Comparison of ENCODE assay signal across 8 mouse cellular contexts in the genomic region with DNA sequence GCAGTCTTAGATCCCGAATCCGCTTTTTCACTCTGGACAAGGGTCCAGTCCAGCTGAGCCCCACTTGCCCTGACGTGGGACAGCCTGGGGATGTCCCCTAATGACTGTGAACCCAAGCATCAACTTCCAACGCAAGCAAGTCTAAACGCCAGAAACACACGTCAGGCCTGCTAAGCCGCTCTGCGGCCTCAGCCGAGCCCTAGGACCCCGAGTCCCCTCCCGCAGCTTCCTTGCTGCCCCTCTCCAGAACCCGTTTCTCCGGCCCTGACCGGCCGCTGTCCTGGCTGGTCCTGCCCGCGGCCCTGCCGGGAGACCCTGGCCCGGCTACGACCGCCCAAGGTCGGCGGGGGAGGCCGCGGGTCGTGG. TPM values are rescaled to one million over a fixed set of nuclear protein-coding genes. Genes with fewer than 3 reads are reported as not detected.
DNase-seq lines count a peak whose midpoint lies in the region; ATAC-seq and TF ChIP-seq lines count a peak whose summit lies in the region.

No protein-coding gene starts in this region.

- TF ChIP-seq CTCF in cerebellum, adult 2 months (IDR thresholded peaks at IDR 0.05; ENCODE audit: borderline replicate concordance, insufficient read depth, low read depth, low read length), result no peak
- no peak for TF ChIP-seq CTCF in stomach, postnatal 0 days (IDR thresholded peaks at IDR 0.05; ENCODE audit: low read depth)

- peak overlapping the region; percentile 92 for H3K27ac ChIP-seq in cerebellum, adult 2 months (ENCODE audit: insufficient read depth, low read length)
- H3K27ac ChIP-seq in embryonic facial prominence, embryonic 11.5 days (replicated peaks; ENCODE audit: low read depth, low read length), result 0 out of 2 replicates have a peak overlapping the region, but pooled peaks have one; percentile 59
- H3K27ac ChIP-seq in stomach, postnatal 0 days (replicated peaks), result peak overlapping the region; percentile 95

- H3K4me2 ChIP-seq in embryonic facial prominence, embryonic 11.5 days (ENCODE audit: low read depth, low read length), result peak overlapping the region; percentile 95
- H3K4me2 ChIP-seq in stomach, postnatal 0 days (replicated peaks; ENCODE audit: low read depth), result peak overlapping the region; percentile 87

- ATAC-seq in embryonic facial prominence, embryonic 11.5 days (replicated peaks; ENCODE audit: insufficient number of reproducible peaks, low FRiP score, low TSS enrichment, low read depth), result peak; percentile 70
- peak; percentile 33; the same call in 1 of the 2 replicates for ATAC-seq in megakaryocyte, adult 5-6 weeks (ENCODE audit: poor library complexity, severe bottlenecking)
- ATAC-seq in stomach, postnatal 0 days (ENCODE audit: low FRiP score, low TSS enrichment), result peak; percentile 65

- H3K9ac ChIP-seq in embryonic facial prominence, embryonic 11.5 days (replicated peaks; ENCODE audit: low read length), result peak overlapping the region; percentile 92
- peak overlapping the region; percentile 98 for H3K9ac ChIP-seq in stomach, postnatal 0 days (ENCODE audit: low read length)

- peak overlapping the region; percentile 76 for H3K4me3 ChIP-seq in cerebellum, adult 2 months (replicated peaks; ENCODE audit: insufficient read depth, low read depth, low read length)
- H3K4me3 ChIP-seq in embryonic facial prominence, embryonic 11.5 days (ENCODE audit: low read depth, low read length), result peak overlapping the region; percentile 86
- H3K4me3 ChIP-seq in stomach, postnatal 0 days (ENCODE audit: low read depth, low read length), result peak overlapping the region; percentile 92

- H3K27me3 ChIP-seq in cerebellum, adult 2 months (ENCODE audit: control insufficient read depth, insufficient read depth, low read length), result no peaks in the 10 kb centered on the region
- no peaks in the 10 kb centered on the region for H3K27me3 ChIP-seq in embryonic facial prominence, embryonic 11.5 days (ENCODE audit: control insufficient read depth, insufficient read depth, low read length)
- no peaks in the 10 kb centered on the region for H3K27me3 ChIP-seq in stomach, postnatal 0 days (ENCODE audit: control insufficient read depth, insufficient read depth, low read length)

- H3K36me3 ChIP-seq in embryonic facial prominence, embryonic 11.5 days (replicated peaks; ENCODE audit: control insufficient read depth, insufficient read depth, low read depth, low read length), result no peaks in the 10 kb centered on the region
- no peaks in the 10 kb centered on the region for H3K36me3 ChIP-seq in stomach, postnatal 0 days (ENCODE audit: control insufficient read depth, insufficient read depth, low read length)

- no peak for TF ChIP-seq EP300 in stomach, postnatal 0 days (optimal IDR thresholded peaks at IDR 0.05)

- TF ChIP-seq POLR2A in cerebellum, adult 2 months (IDR thresholded peaks at IDR 0.05; ENCODE audit: borderline replicate concordance, insufficient read depth, low read length), result no peak

- WGBS in cerebellum, adult 2 months, result under 1% methylated on average over 26 of the region's 26 CpGs
- WGBS in embryonic facial prominence, embryonic 11.5 days, result 3% methylated on average over 26 of the region's 26 CpGs
- WGBS in stomach, postnatal 0 days, result under 1% methylated on average over 26 of the region's 26 CpGs

- H3K4me1 ChIP-seq in cerebellum, adult 2 months (ENCODE audit: control insufficient read depth, insufficient read depth, low read length), result peaks cover 11% of the 10 kb centered on the region; the same call in 1 of the 2 replicates
- no peaks in the 10 kb centered on the region for H3K4me1 ChIP-seq in embryonic facial prominence, embryonic 11.5 days (ENCODE audit: control insufficient read depth, insufficient read depth, low read length)
- H3K4me1 ChIP-seq in stomach, postnatal 0 days (replicated peaks; ENCODE audit: control insufficient read depth, insufficient read depth), result peaks cover 4% of the 10 kb centered on the region; the same call in 1 of the 2 replicates

- DNase-seq in cerebellum, adult 2 months, result peak in 1 of 2 experiments; percentile 35
- DNase-seq in cerebellum, adult 18-20 months, result no peak
- DNase-seq in 3134 (ENCODE audit: extremely low read depth, insufficient read length, low spot score), result peak; percentile 70
- DNase-seq in embryonic facial prominence, embryonic 11.5 days (ENCODE audit: low spot score), result peak; percentile 36
- peak; percentile 58 for DNase-seq in induced T-regulatory cell, adult 2 months (ENCODE audit: low read depth)
- no peak for DNase-seq in stomach, postnatal 0 days (ENCODE audit: low spot score)
- DNase-seq in adrenal gland, adult 18-20 months (ENCODE audit: low spot score in 2 of 2), result no peak

- no peaks in the 10 kb centered on the region for H3K9me3 ChIP-seq in embryonic facial prominence, embryonic 11.5 days (replicated peaks; ENCODE audit: control insufficient read depth, low read length)
- no peaks in the 10 kb centered on the region for H3K9me3 ChIP-seq in stomach, postnatal 0 days (ENCODE audit: control insufficient read depth, low read length)

RNA-seq across cellular contexts. Expression of gene Urgcp, which starts 21.6 kb away (rescaled TPM):
- 36.4 and 37.9 TPM in 2 replicates for polyA plus RNA-seq in cerebellum, adult 2 months (2012; rRNA removed)
- polyA plus RNA-seq in embryonic facial prominence, embryonic 11.5 days (2014; fragmentation: Nextera tagmentation; extraction: Ambion mirVana), result 9.4 and 10.1 TPM in 2 replicates
- 4.1 and 4.5 TPM in 2 replicates for total RNA-seq in megakaryocyte, adult 5-6 weeks (2015)
- total RNA-seq in megakaryocyte, adult 5-6 weeks (2017), result 7.5 and 8.7 TPM in 2 replicates
- polyA plus RNA-seq in stomach, postnatal 0 days (2015; fragmentation: Nextera tagmentation; extraction: Ambion mirVana), result 14.1 and 15.4 TPM in 2 replicates
- total RNA-seq in adrenal gland, adult 18-20 months (2021), result 10 to 100 TPM; 70.4 to 74.7 TPM

RNA-seq across cellular contexts. Expression of gene Mrps24, which starts 25.1 kb away (rescaled TPM):
- 122 and 124 TPM in 2 replicates for polyA plus RNA-seq in cerebellum, adult 2 months (2012; rRNA removed)
- 170 and 176 TPM in 2 replicates for polyA plus RNA-seq in embryonic facial prominence, embryonic 11.5 days (2014; fragmentation: Nextera tagmentation; extraction: Ambion mirVana)
- 67.4 and 74.1 TPM in 2 replicates for total RNA-seq in megakaryocyte, adult 5-6 weeks (2015)
- 30.7 and 41.2 TPM in 2 replicates for total RNA-seq in megakaryocyte, adult 5-6 weeks (2017)
- 219 and 225 TPM in 2 replicates for polyA plus RNA-seq in stomach, postnatal 0 days (2015; fragmentation: Nextera tagmentation; extraction: Ambion mirVana)
- 100 to 1,000 TPM; 127 to 172 TPM for total RNA-seq in adrenal gland, adult 18-20 months (2021)

RNA-seq across cellular contexts. Expression of gene Dbnl, which starts 47.7 kb away (rescaled TPM):
- 80.9 and 83.7 TPM in 2 replicates for polyA plus RNA-seq in cerebellum, adult 2 months (2012; rRNA removed)
- 121 and 126 TPM in 2 replicates for polyA plus RNA-seq in embryonic facial prominence, embryonic 11.5 days (2014; fragmentation: Nextera tagmentation; extraction: Ambion mirVana)
- 84.5 and 90.0 TPM in 2 replicates for total RNA-seq in megakaryocyte, adult 5-6 weeks (2015)
- 176 and 179 TPM in 2 replicates for total RNA-seq in megakaryocyte, adult 5-6 weeks (2017)
- 99.8 and 104 TPM in 2 replicates for polyA plus RNA-seq in stomach, postnatal 0 days (2015; fragmentation: Nextera tagmentation; extraction: Ambion mirVana)
- total RNA-seq in adrenal gland, adult 18-20 months (2021), result 10 to 100 TPM; 50.1 to 65.1 TPM

Comparison
In these comparisons a context has a peak if more than half of its experiments do, and no peak if none do; other contexts are left out.
1. DNase-seq: peak in 3134 (single experiment), embryonic facial prominence, embryonic 11.5 days (single experiment) and induced T-regulatory cell, adult 2 months (single experiment); none in cerebellum, adult 18-20 months (0 of 2), stomach, postnatal 0 days (single experiment) and adrenal gland, adult 18-20 months (0 of 2).
2. Peak in every context shown above with its lines, with median percentiles within 50 percentile points of each other: H3K27ac ChIP-seq, H3K4me3 ChIP-seq and ATAC-seq.